In genomic region chr13:42060846-42061630, GRCm38 (mm10) we compare ENCODE assay signal across 9 mouse cellular contexts. TPM values are rescaled to one million over a fixed set of nuclear protein-coding genes. Genes with fewer than 3 reads are reported as not detected.
A peak's percentile ranks its signal among the peaks of the same experiment; 100 is the strongest.
DNase-seq lines count a peak whose midpoint lies in the region; ATAC-seq and TF ChIP-seq lines count a peak whose summit lies in the region.
"Had no signal": no experiment of that assay in that cellular context is flagged by ENCODE, and none has a peak within 500 bp of the region (broad histone marks: within the 10 kb centered on the region; RNA-seq: fewer than 3 reads in every experiment).

No protein-coding gene starts in this region.

- no peaks in the 10 kb centered on the region for H3K27me3 ChIP-seq in stomach, embryonic 16.5 days (ENCODE audit: control insufficient read depth, insufficient read depth, low read length)
- no peaks in the 10 kb centered on the region for H3K27me3 ChIP-seq in stomach, postnatal 0 days (ENCODE audit: control insufficient read depth, insufficient read depth, low read length)

- H3K9me3 ChIP-seq in stomach, embryonic 16.5 days (replicated peaks; ENCODE audit: control insufficient read depth, low read length), result no peaks in the 10 kb centered on the region
- no peaks in the 10 kb centered on the region for H3K9me3 ChIP-seq in stomach, postnatal 0 days (ENCODE audit: control insufficient read depth, low read length)

- H3K9ac ChIP-seq in stomach, embryonic 16.5 days (ENCODE audit: low read length), result no peak overlapping the region
- H3K9ac ChIP-seq in stomach, postnatal 0 days (ENCODE audit: low read length), result no peak overlapping the region

- no peaks in the 10 kb centered on the region for H3K4me1 ChIP-seq in stomach, embryonic 16.5 days (ENCODE audit: control insufficient read depth, insufficient read depth, low read length)
- H3K4me1 ChIP-seq in stomach, postnatal 0 days (replicated peaks; ENCODE audit: control insufficient read depth, insufficient read depth), result no peaks in the 10 kb centered on the region

- TF ChIP-seq EP300 in stomach, postnatal 0 days (optimal IDR thresholded peaks at IDR 0.05), result no peak

- no peak for DNase-seq in stomach, postnatal 0 days (ENCODE audit: low spot score)
- peak; percentile 71 for DNase-seq in thymus, postnatal 4 days
- DNase-seq in adrenal gland, postnatal 14 days, result no peak
- DNase-seq in urinary bladder, postnatal 10 days (ENCODE audit: low spot score), result no peak
- no peak for DNase-seq in frontal cortex, adult 2 months (ENCODE audit: extremely low spot score in 1 of 2, low spot score in 1 of 2)
- DNase-seq: cerebellum, adult 9-11 months had no signal

- 0 out of 2 replicates have a peak, but pooled peaks have one; percentile 29 for ATAC-seq in stomach, embryonic 16.5 days (ENCODE audit: insufficient read depth, low FRiP score)
- no peak for ATAC-seq in stomach, postnatal 0 days (ENCODE audit: low FRiP score, low TSS enrichment)
- peak; percentile 88 to 96 for ATAC-seq in hematopoietic stem cell, adult 5-6 weeks (replicated peaks in 1 of 2; ENCODE audit: insufficient read depth in 1 of 2, low FRiP score in 2 of 2, low TSS enrichment in 1 of 2, low read depth in 1 of 2, poor library complexity in 2 of 2, severe bottlenecking in 2 of 2)
- ATAC-seq in megakaryocyte progenitor cell, adult 5-6 weeks (replicated peaks; ENCODE audit: poor library complexity), result peak; percentile 62

- H3K4me3 ChIP-seq in stomach, embryonic 16.5 days (replicated peaks; ENCODE audit: low read length), result no peak overlapping the region
- no peak overlapping the region for H3K4me3 ChIP-seq in stomach, postnatal 0 days (ENCODE audit: low read depth, low read length)

- 80% methylated on average over 10 of the region's 10 CpGs for WGBS in stomach, embryonic 16.5 days
- WGBS in stomach, postnatal 0 days, result 81% methylated on average over 10 of the region's 10 CpGs

- H3K27ac ChIP-seq in stomach, embryonic 16.5 days (ENCODE audit: low read length), result no peak overlapping the region
- no peak overlapping the region for H3K27ac ChIP-seq in stomach, postnatal 0 days (replicated peaks)

- H3K4me2 ChIP-seq in stomach, embryonic 16.5 days (ENCODE audit: low read depth, low read length), result no peak overlapping the region
- no peak overlapping the region for H3K4me2 ChIP-seq in stomach, postnatal 0 days (replicated peaks; ENCODE audit: low read depth)

- TF ChIP-seq CTCF in stomach, postnatal 0 days (IDR thresholded peaks at IDR 0.05; ENCODE audit: low read depth), result no peak

- H3K36me3 ChIP-seq in stomach, embryonic 16.5 days (ENCODE audit: control insufficient read depth, insufficient read depth, low read length), result 0 out of 2 replicates have a peak, but pooled peaks cover 7% of the 10 kb centered on the region
- H3K36me3 ChIP-seq in stomach, postnatal 0 days (ENCODE audit: control insufficient read depth, insufficient read depth, low read length), result peaks cover 10% of the 10 kb centered on the region; the same call in 1 of the 2 replicates

RNA-seq across cellular contexts. Expression of gene Hivep1, which starts 9.2 kb away (rescaled TPM):
- 5.3 and 7.0 TPM in 2 replicates for polyA plus RNA-seq in stomach, embryonic 16.5 days (2015; fragmentation: Nextera tagmentation; extraction: Ambion mirVana)
- polyA plus RNA-seq in stomach, postnatal 0 days (2015; fragmentation: Nextera tagmentation; extraction: Ambion mirVana), result 4.2 and 4.6 TPM in 2 replicates
- total RNA-seq in hematopoietic stem cell, adult 5-6 weeks (2017), result 14.1 and 23.1 TPM in 2 replicates
- total RNA-seq in megakaryocyte progenitor cell, adult 5-6 weeks (2015), result 36.8 and 40.9 TPM in 2 replicates
- 10.8 and 13.8 TPM in 2 replicates for total RNA-seq in megakaryocyte progenitor cell, adult 5-6 weeks (2017)
- total RNA-seq in adrenal gland, postnatal 14 days (2021), result 27.1 and 29.1 TPM in 2 replicates
- polyA plus RNA-seq in frontal cortex, adult 2 months (2012; rRNA removed), result 27.7 and 28.2 TPM in 2 replicates
